Mouse (Mus musculus): ENCODE results near the gene Sec16a. TPM values are rescaled to one million over a fixed set of nuclear protein-coding genes. Genes with fewer than 3 reads are reported as not detected.

The Sec16a gene
- polyA plus RNA-seq, 1 experiment = 28.0 TPM

- TF ChIP-seq GATA1 (IDR thresholded peaks at IDR 0.05; ENCODE audit: low read length) = no peak
Measured at GRCm38 (mm10) chr2:26480911-26481310, 35.9 kb upstream of the Sec16a start.

GRCm38 (mm10) chr2:26478685-26479205, 33.7 kb upstream of the Sec16a start:
- no peak for TF ChIP-seq GATA1 (IDR thresholded peaks at IDR 0.05; ENCODE audit: low read length)

GRCm38 (mm10) chr2:26477911-26478310, 32.9 kb upstream of the Sec16a start:
- no peak for TF ChIP-seq GATA1 (IDR thresholded peaks at IDR 0.05; ENCODE audit: low read length)

GRCm38 (mm10) chr2:26475505-26476430, 30.8 kb upstream of the Sec16a start:
- no peak for TF ChIP-seq GATA1 (IDR thresholded peaks at IDR 0.05; ENCODE audit: low read length)

GRCm38 (mm10) chr2:26474789-26475504, 29.9 kb upstream of the Sec16a start:
- TF ChIP-seq GATA1 (IDR thresholded peaks at IDR 0.05; ENCODE audit: low read length) = no peak

GRCm38 (mm10) chr2:26472312-26473090, 27.5 kb upstream of the Sec16a start:
- no peak for TF ChIP-seq GATA1 (IDR thresholded peaks at IDR 0.05; ENCODE audit: low read length)

GRCm38 (mm10) chr2:26471652-26472285, 26.8 kb upstream of the Sec16a start:
- TF ChIP-seq GATA1 (IDR thresholded peaks at IDR 0.05; ENCODE audit: low read length) = no peak

- TF ChIP-seq GATA1 (IDR thresholded peaks at IDR 0.05; ENCODE audit: low read length) = no peak
Measured at GRCm38 (mm10) chr2:26470967-26471366, 26.0 kb upstream of the Sec16a start.

- no peak for TF ChIP-seq GATA1 (IDR thresholded peaks at IDR 0.05; ENCODE audit: low read length)
Measured at GRCm38 (mm10) chr2:26468376-26468775, 23.4 kb upstream of the Sec16a start.

GRCm38 (mm10) chr2:26463412-26463811, 18.4 kb upstream of the Sec16a start:
- no peak for TF ChIP-seq GATA1 (IDR thresholded peaks at IDR 0.05; ENCODE audit: low read length)

- no peak for TF ChIP-seq GATA1 (IDR thresholded peaks at IDR 0.05; ENCODE audit: low read length)
Measured at GRCm38 (mm10) chr2:26462980-26463379, 18.0 kb upstream of the Sec16a start.

GRCm38 (mm10) chr2:26461667-26462066, 16.7 kb upstream of the Sec16a start:
- TF ChIP-seq GATA1 (IDR thresholded peaks at IDR 0.05; ENCODE audit: low read length) = no peak

- no peak for TF ChIP-seq GATA1 (IDR thresholded peaks at IDR 0.05; ENCODE audit: low read length)
Measured at GRCm38 (mm10) chr2:26460837-26461236, 15.8 kb upstream of the Sec16a start.

- no peak for TF ChIP-seq GATA1 (IDR thresholded peaks at IDR 0.05; ENCODE audit: low read length)
Measured at GRCm38 (mm10) chr2:26460097-26460646, 15.2 kb upstream of the Sec16a start.

- no peak for TF ChIP-seq GATA1 (IDR thresholded peaks at IDR 0.05; ENCODE audit: low read length)
Measured at GRCm38 (mm10) chr2:26459478-26459877, 14.5 kb upstream of the Sec16a start.

All from G1E-ER4 (cell line).